Mouse (Mus musculus) C2C12 (cell line): ENCODE results near the gene Gm28048.

Experiments used
- CTCF ChIP-seq: IDR thresholded peaks from one replicate; pipeline ENCODE4 v1.5.1; 2011; ENCODE audit not compliant: control insufficient read depth, insufficient read depth, insufficient read length
- FOSL1 ChIP-seq: IDR thresholded peaks from one replicate; pipeline ENCODE4 v1.8.0; 2011; ENCODE audit warnings: mild to moderate bottlenecking, low read length; ENCODE audit not compliant: poor library complexity, insufficient read depth, severe bottlenecking
- MYOG ChIP-seq: IDR thresholded peaks from one replicate; pipeline ENCODE4 v1.6.1; 2011; ENCODE audit not compliant: control insufficient read depth, insufficient read length; ENCODE audit errors: extremely low read depth
- USF1 ChIP-seq: IDR thresholded peaks from one replicate; pipeline ENCODE4 v1.6.1; 2011; ENCODE audit warnings: low read depth, mild to moderate bottlenecking, control low read depth, moderate library complexity

- TF ChIP-seq USF1, result no peak
- no peak for TF ChIP-seq CTCF
- no peak for TF ChIP-seq MYOG
- TF ChIP-seq FOSL1, result no peak
Observed at GRCm38 (mm10) chr11:22794734-22795133, 187.2 kb downstream of the Gm28048 start.
